Mouse (Mus musculus) olfactory bulb, adult 2 months (tissue): Measurements from ENCODE around the gene Mctp1.

Experiments used
- CTCF ChIP-seq: fragments of 200-500 bp; IDR thresholded peaks from 2 replicates; pipeline ENCODE4 v1.5.1; 2012; ENCODE audit warnings: low read depth, mild to moderate bottlenecking, low read length, moderate library complexity; ENCODE audit not compliant: insufficient read depth
- POLR2A ChIP-seq: fragments of 200-500 bp; IDR thresholded peaks from 2 replicates; pipeline ENCODE4 v1.6.1; 2012; ENCODE audit warnings: mild to moderate bottlenecking, low read depth, low read length, moderate library complexity; ENCODE audit not compliant: insufficient read depth

- TF ChIP-seq CTCF (no peak), POLR2A (no peak)
Observed at GRCm38 (mm10) chr13:76391920-76392319, 7.6 kb downstream of the Mctp1 start.
